Mouse (Mus musculus): ENCODE data around the gene Fibp.

DNA sequence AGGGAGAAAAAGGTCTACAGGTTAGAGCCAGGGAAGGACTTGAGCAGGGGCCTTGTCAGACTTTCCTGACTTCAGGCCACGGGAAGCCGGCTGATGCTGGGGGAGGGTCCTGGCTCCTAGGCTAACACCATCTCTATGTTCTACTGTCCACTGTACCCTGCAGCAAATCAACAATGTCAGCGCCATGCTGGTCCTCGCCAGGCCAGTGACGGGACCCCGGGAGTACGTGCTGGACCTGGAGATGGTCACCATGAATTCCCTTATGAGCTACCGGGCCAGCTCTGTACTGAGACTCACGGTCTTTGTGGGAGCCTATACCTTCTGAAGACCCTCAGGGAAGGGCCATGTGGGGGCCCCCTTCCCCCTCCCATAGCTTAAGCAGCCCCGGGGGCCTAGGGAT, 21.0 kb downstream of the Fibp start:
- TF ChIP-seq CTCF (IDR thresholded peaks at IDR 0.05) (no peak), EP300 (IDR thresholded peaks at IDR 0.05) (no peak)
